Mouse (Mus musculus) myocyte (in vitro differentiated cells): Measurements from ENCODE around the gene Gdf7. TPM values are rescaled to one million over a fixed set of nuclear protein-coding genes. Genes with fewer than 3 reads are reported as not detected.

ENCODE experiments used
- H3K27me3 ChIP-seq: one replicate; pipeline ENCODE4 v1.6.1; 2011; ENCODE audit not compliant: control insufficient read depth, insufficient read depth, insufficient read length
- H3K36me3 ChIP-seq: one replicate; pipeline ENCODE4 v1.6.1; 2011; ENCODE audit not compliant: control insufficient read depth, insufficient read depth
- H3K4me2 ChIP-seq: one replicate; pipeline ENCODE4 v1.6.1; 2011; ENCODE audit warnings: low read depth, control low read depth
- H3K4me3 ChIP-seq: one replicate; pipeline ENCODE4 v1.5.1; 2011; ENCODE audit warnings: mild to moderate bottlenecking, control low read depth, moderate library complexity
- H3K79me2 ChIP-seq: one replicate; pipeline ENCODE4 v1.6.1; 2011; ENCODE audit not compliant: control insufficient read depth, insufficient read depth
- H3ac ChIP-seq: one replicate; pipeline ENCODE4 v1.6.1; 2011; ENCODE audit not compliant: control insufficient read depth, insufficient read length
- CEBPB ChIP-seq: IDR thresholded peaks from 2 replicates; pipeline ENCODE4 v1.6.1; 2011; ENCODE audit warnings: mild to moderate bottlenecking, moderate library complexity; ENCODE audit not compliant: poor library complexity, insufficient read depth, severe bottlenecking
- E2F4 ChIP-seq: IDR thresholded peaks from one replicate; pipeline ENCODE4 v1.6.1; 2011; ENCODE audit warnings: mild to moderate bottlenecking, control low read depth, moderate library complexity; ENCODE audit not compliant: insufficient read depth
- MAX ChIP-seq: IDR thresholded peaks from one replicate; pipeline ENCODE4 v1.6.1; 2011; ENCODE audit warnings: low read depth, mild to moderate bottlenecking, control low read depth
- MYOD1 ChIP-seq, 3 experiments: IDR thresholded peaks; one replicate each; pipeline ENCODE4 v1.6.1; 2011; ENCODE audit warnings: control low read depth in 2 of 3, low read depth in 2 of 3, mild to moderate bottlenecking in 2 of 3, moderate library complexity in 1 of 3; ENCODE audit not compliant: insufficient read length in 2 of 3, control insufficient read depth in 1 of 3
- MYOG ChIP-seq, 3 experiments: IDR thresholded peaks; one replicate each; pipeline ENCODE4 v1.6.1; 2011; ENCODE audit warnings: control low read depth in 2 of 3, low read depth in 2 of 3, mild to moderate bottlenecking in 2 of 3; ENCODE audit not compliant: insufficient read length in 2 of 3, control insufficient read depth in 1 of 3, insufficient read depth in 1 of 3
- POLR2A ChIP-seq: IDR thresholded peaks from one replicate; pipeline ENCODE4 v1.6.1; 2011; ENCODE audit warnings: low read depth, mild to moderate bottlenecking, control low read depth, moderate library complexity; ENCODE audit not compliant: insufficient read length
- POLR2AphosphoS2 ChIP-seq: IDR thresholded peaks from one replicate; pipeline ENCODE4 v1.6.1; 2011; ENCODE audit warnings: low read depth, control low read depth; ENCODE audit not compliant: insufficient read length
- REST ChIP-seq: IDR thresholded peaks from one replicate; pipeline ENCODE4 v1.6.1; 2011; ENCODE audit warnings: mild to moderate bottlenecking, control low read depth, moderate library complexity; ENCODE audit not compliant: insufficient read depth, insufficient read length
- SRF ChIP-seq: IDR thresholded peaks from one replicate; pipeline ENCODE4 v1.6.1; 2011; ENCODE audit warnings: low read depth; ENCODE audit not compliant: control insufficient read depth, insufficient read length
- TCF12 ChIP-seq: IDR thresholded peaks from one replicate; pipeline ENCODE4 v1.6.1; 2011; ENCODE audit warnings: mild to moderate bottlenecking, control low read depth; ENCODE audit not compliant: poor library complexity, insufficient read depth, severe bottlenecking
- TCF3 ChIP-seq: IDR thresholded peaks from one replicate; pipeline ENCODE4 v1.6.1; 2011; ENCODE audit warnings: low read depth, control low read depth; ENCODE audit not compliant: insufficient read length
- USF1 ChIP-seq: IDR thresholded peaks from one replicate; pipeline ENCODE4 v1.6.1; 2011; ENCODE audit warnings: low read depth, mild to moderate bottlenecking, control low read depth, moderate library complexity
- polyA plus RNA-seq: library from polyadenylated mRNA; unstranded; fragments of >200 nt; fragmentation: generic; extraction: Trizol; gene quantifications from one replicate; pipeline ENCODE4 v1.2.1, GENCODE M21; 2012; ENCODE audit warnings: missing spikeins

The Gdf7 gene
- polyA plus RNA-seq, 1 experiment = 0.07 TPM

GRCm38 (mm10) chr12:8310992-8311391, 9.2 kb upstream of the Gdf7 start:
- Histone ChIP-seq H3ac (no peak overlapping the region), H3K4me2 (no peak overlapping the region), H3K79me2 (peaks cover 23% of the 10 kb centered on the region), H3K27me3 (no peaks in the 10 kb centered on the region), H3K4me3 (no peak overlapping the region), H3K36me3 (no peaks in the 10 kb centered on the region)
- TF ChIP-seq SRF = no peak
- no peak for TF ChIP-seq POLR2A
- no peak for TF ChIP-seq REST
- no peak for TF ChIP-seq E2F4
- TF ChIP-seq MYOD1 (IDR thresholded peaks at IDR 0.05; ENCODE audit: control insufficient read depth in 1 of 3, insufficient read length in 2 of 3, low read depth in 2 of 3) = no peak
- no peak for TF ChIP-seq USF1
- TF ChIP-seq TCF3 = no peak
- TF ChIP-seq MAX = no peak
- no peak for TF ChIP-seq TCF12
- TF ChIP-seq POLR2AphosphoS2 = no peak

GRCm38 (mm10) chr12:8306910-8307309, 5.2 kb upstream of the Gdf7 start:
- Histone ChIP-seq H3ac (no peak overlapping the region), H3K27me3 (no peaks in the 10 kb centered on the region), H3K36me3 (no peaks in the 10 kb centered on the region), H3K4me3 (no peak overlapping the region), H3K4me2 (no peak overlapping the region), H3K79me2 (no peaks in the 10 kb centered on the region)
- TF ChIP-seq USF1 = no peak
- no peak for TF ChIP-seq POLR2A
- no peak for TF ChIP-seq E2F4
- TF ChIP-seq MAX = no peak
- no peak for TF ChIP-seq CEBPB
- TF ChIP-seq POLR2AphosphoS2 = no peak
- TF ChIP-seq REST = no peak
- no peak for TF ChIP-seq TCF3
- TF ChIP-seq TCF12 = no peak
- TF ChIP-seq MYOG (IDR thresholded peaks at IDR 0.05; ENCODE audit: control insufficient read depth in 1 of 3, insufficient read depth in 1 of 3, insufficient read length in 2 of 3, low read depth in 2 of 3) = no peak
- no peak for TF ChIP-seq MYOD1 (IDR thresholded peaks at IDR 0.05; ENCODE audit: control insufficient read depth in 1 of 3, insufficient read length in 2 of 3, low read depth in 2 of 3)
- TF ChIP-seq SRF = no peak

- Histone ChIP-seq H3ac (no peak overlapping the region), H3K27me3 (no peaks in the 10 kb centered on the region), H3K4me2 (no peak overlapping the region)
Observed at GRCm38 (mm10) chr12:8306432-8306831, 4.7 kb upstream of the Gdf7 start.

GRCm38 (mm10) chr12:8305258-8305657, 3.5 kb upstream of the Gdf7 start:
- Histone ChIP-seq H3K27me3 (no peaks in the 10 kb centered on the region), H3K4me3 (no peak overlapping the region), H3K79me2 (no peaks in the 10 kb centered on the region), H3ac (no peak overlapping the region), H3K36me3 (no peaks in the 10 kb centered on the region), H3K4me2 (no peak overlapping the region)
- no peak for TF ChIP-seq MYOD1 (IDR thresholded peaks at IDR 0.05; ENCODE audit: control insufficient read depth in 1 of 3, insufficient read length in 2 of 3, low read depth in 2 of 3)
- TF ChIP-seq TCF3 = no peak
- no peak for TF ChIP-seq E2F4
- TF ChIP-seq POLR2AphosphoS2 = no peak
- TF ChIP-seq REST = no peak
- no peak for TF ChIP-seq MAX
- TF ChIP-seq USF1 = no peak
- no peak for TF ChIP-seq CEBPB
- no peak for TF ChIP-seq TCF12
- TF ChIP-seq SRF = no peak

More at GRCm38 (mm10) chr12:8306432-8306831, 4.7 kb upstream of the Gdf7 start:
- TF ChIP-seq POLR2AphosphoS2 (no peak), SRF (no peak), MAX (no peak), E2F4 (no peak), TCF3 (no peak), TCF12 (no peak)
- no peaks in the 10 kb centered on the region for H3K79me2 ChIP-seq
- no peaks in the 10 kb centered on the region for H3K36me3 ChIP-seq
- no peak overlapping the region for H3K4me3 ChIP-seq

GRCm38 (mm10) chr12:8301011-8301814, 541 bp downstream of the Gdf7 start:
- Histone ChIP-seq H3K4me2 (no peak overlapping the region), H3K4me3 (no peak overlapping the region), H3ac (no peak overlapping the region), H3K36me3 (no peaks in the 10 kb centered on the region), H3K27me3 (no peaks in the 10 kb centered on the region), H3K79me2 (no peaks in the 10 kb centered on the region)
- TF ChIP-seq USF1 (no peak), SRF (no peak), MYOD1 (IDR thresholded peaks at IDR 0.05; ENCODE audit: control insufficient read depth in 1 of 3, insufficient read length in 2 of 3, low read depth in 2 of 3) (no peak), MAX (no peak), TCF12 (no peak), MYOG (IDR thresholded peaks at IDR 0.05; ENCODE audit: control insufficient read depth in 1 of 3, insufficient read depth in 1 of 3, insufficient read length in 2 of 3, low read depth in 2 of 3) (no peak), POLR2A (no peak), E2F4 (no peak), REST (no peak), CEBPB (no peak), TCF3 (no peak), POLR2AphosphoS2 (no peak)
